ENCODE assay signal across 16 mouse cellular contexts in genomic region chr9:106656820-106657219, GRCm38 (mm10). TPM values are rescaled to one million over a fixed set of nuclear protein-coding genes. Genes with fewer than 3 reads are reported as not detected.
DNase-seq lines count a peak whose midpoint lies in the region; ATAC-seq and TF ChIP-seq lines count a peak whose summit lies in the region.
"Had no signal": no experiment of that assay in that cellular context is flagged by ENCODE, and none has a peak within 500 bp of the region (broad histone marks: within the 10 kb centered on the region; RNA-seq: fewer than 3 reads in every experiment).

No protein-coding gene starts in this region.

- ATAC-seq in forebrain, embryonic 13.5 days: no peak
- ATAC-seq in forebrain, embryonic 11.5 days (replicated peaks; ENCODE audit: low FRiP score): no peak
- no peak for ATAC-seq in hindbrain, postnatal 0 days
- no peak for ATAC-seq in neural tube, embryonic 15.5 days (ENCODE audit: low FRiP score)

- no peak overlapping the region for H3K4me3 ChIP-seq in forebrain, embryonic 13.5 days
- H3K4me3 ChIP-seq in forebrain, embryonic 11.5 days (ENCODE audit: low read depth, low read length): no peak overlapping the region
- H3K4me3 ChIP-seq in left cerebral cortex, adult 2 months: peak overlapping the region; percentile 70
- H3K4me3 ChIP-seq in hindbrain, postnatal 0 days (ENCODE audit: low read length): no peak overlapping the region
- H3K4me3 ChIP-seq in neural tube, embryonic 15.5 days (replicated peaks): no peak overlapping the region
- H3K4me3 ChIP-seq: gastrocnemius, adult 2 months; heart, embryonic 15.5 days had no signal

- H3K27ac ChIP-seq in forebrain, embryonic 13.5 days: no peak overlapping the region
- no peak overlapping the region for H3K27ac ChIP-seq in forebrain, embryonic 11.5 days (ENCODE audit: low read depth, low read length)
- peak overlapping the region; percentile 92 for H3K27ac ChIP-seq in left cerebral cortex, adult 2 months
- H3K27ac ChIP-seq in hindbrain, postnatal 0 days: 0 out of 2 replicates have a peak overlapping the region, but pooled peaks have one; percentile 36
- no peak overlapping the region for H3K27ac ChIP-seq in neural tube, embryonic 15.5 days (replicated peaks)
- H3K27ac ChIP-seq: gastrocnemius, adult 2 months; heart, embryonic 15.5 days; limb, embryonic 15.5 days; macrophage had no signal

- peaks cover 22% of the 10 kb centered on the region for H3K4me1 ChIP-seq in forebrain, embryonic 13.5 days
- 0 out of 2 replicates have a peak, but pooled peaks cover 2% of the 10 kb centered on the region for H3K4me1 ChIP-seq in forebrain, embryonic 11.5 days (replicated peaks; ENCODE audit: control insufficient read depth, insufficient read depth, low read length)
- peaks cover 3% of the 10 kb centered on the region; the same call in 1 of the 2 replicates for H3K4me1 ChIP-seq in hindbrain, postnatal 0 days (ENCODE audit: insufficient read depth, low read length)
- H3K4me1 ChIP-seq in neural tube, embryonic 15.5 days: peaks cover 18% of the 10 kb centered on the region

- no peak for TF ChIP-seq CTCF in left cerebral cortex, adult 2 months (IDR thresholded peaks at IDR 0.05)
- no peak for TF ChIP-seq CTCF in hindbrain, postnatal 0 days (IDR thresholded peaks at IDR 0.05; ENCODE audit: low read depth)

- 35% methylated on average over 5 of the region's 5 CpGs for WGBS in forebrain, embryonic 13.5 days
- WGBS in forebrain, embryonic 11.5 days: 32% methylated on average over 5 of the region's 5 CpGs
- WGBS in hindbrain, postnatal 0 days: 44% methylated on average over 5 of the region's 5 CpGs
- WGBS in neural tube, embryonic 15.5 days: 40% methylated on average over 5 of the region's 5 CpGs

- no peak overlapping the region for H3K9ac ChIP-seq in forebrain, embryonic 13.5 days
- no peak overlapping the region for H3K9ac ChIP-seq in forebrain, embryonic 11.5 days (ENCODE audit: low read length)
- H3K9ac ChIP-seq in hindbrain, postnatal 0 days (replicated peaks; ENCODE audit: low read length): no peak overlapping the region
- H3K9ac ChIP-seq in neural tube, embryonic 15.5 days (replicated peaks): peak overlapping the region; percentile 53; the same call in 1 of the 2 replicates
- H3K9ac ChIP-seq: heart, embryonic 15.5 days; limb, embryonic 15.5 days had no signal

- no peak for DNase-seq in forebrain, embryonic 11.5 days (ENCODE audit: low spot score)
- DNase-seq in left cerebral cortex, adult 2 months (ENCODE audit: extremely low spot score in 1 of 2, low spot score in 2 of 2): no peak
- no peak for DNase-seq in left cerebral cortex, postnatal 14 days (ENCODE audit: low spot score in 2 of 2)
- no peak for DNase-seq in hindbrain, postnatal 0 days (ENCODE audit: low spot score)
- DNase-seq in cerebellum, adult 9-11 months: no peak
- DNase-seq in layer of hippocampus, postnatal 14 days (ENCODE audit: low spot score in 2 of 2): no peak

- H3K9me3 ChIP-seq in forebrain, embryonic 13.5 days (replicated peaks): no peaks in the 10 kb centered on the region
- H3K9me3 ChIP-seq in forebrain, embryonic 11.5 days (ENCODE audit: control insufficient read depth, low read length): no peaks in the 10 kb centered on the region
- no peaks in the 10 kb centered on the region for H3K9me3 ChIP-seq in hindbrain, postnatal 0 days (ENCODE audit: low read length)
- H3K9me3 ChIP-seq in neural tube, embryonic 15.5 days (replicated peaks): no peaks in the 10 kb centered on the region
- H3K9me3 ChIP-seq: heart, embryonic 15.5 days; limb, embryonic 15.5 days had no signal

- H3K27me3 ChIP-seq in forebrain, embryonic 13.5 days: peaks cover 33% of the 10 kb centered on the region
- peaks cover 3% of the 10 kb centered on the region for H3K27me3 ChIP-seq in forebrain, embryonic 11.5 days (ENCODE audit: control insufficient read depth, insufficient read depth, low read length)
- no peaks in the 10 kb centered on the region for H3K27me3 ChIP-seq in hindbrain, postnatal 0 days (ENCODE audit: insufficient read depth, low read length)
- peaks cover 14% of the 10 kb centered on the region; the same call in 1 of the 2 replicates for H3K27me3 ChIP-seq in neural tube, embryonic 15.5 days (replicated peaks)

- intact Hi-C loops in left cerebral cortex, adult 2 months (cut with DNase I): no loop called here
- intact Hi-C loops in left cerebral cortex, postnatal 14 days (cut with DNase I): no loop called here

- H3K36me3 ChIP-seq in forebrain, embryonic 13.5 days (ENCODE audit: poor library complexity, severe bottlenecking): peaks cover 32% of the 10 kb centered on the region
- H3K36me3 ChIP-seq in forebrain, embryonic 11.5 days (ENCODE audit: control insufficient read depth, insufficient read depth, low read length): no peaks in the 10 kb centered on the region; the same call in 1 of the 2 replicates
- H3K36me3 ChIP-seq in hindbrain, postnatal 0 days (ENCODE audit: insufficient read depth, low read length): peaks cover 27% of the 10 kb centered on the region
- H3K36me3 ChIP-seq in neural tube, embryonic 15.5 days: peaks cover 37% of the 10 kb centered on the region

- H3K4me2 ChIP-seq in forebrain, embryonic 13.5 days: peak overlapping the region; percentile 81; the same call in 1 of the 2 replicates
- H3K4me2 ChIP-seq in forebrain, embryonic 11.5 days (ENCODE audit: low read depth, low read length, severe bottlenecking): no peak overlapping the region
- peak overlapping the region; percentile 76; the same call in 1 of the 2 replicates for H3K4me2 ChIP-seq in hindbrain, postnatal 0 days (ENCODE audit: low read depth, low read length)
- H3K4me2 ChIP-seq in neural tube, embryonic 15.5 days: peak overlapping the region; percentile 92; the same call in 1 of the 2 replicates

RNA-seq across cellular contexts. Expression of gene Grm2, which starts 0.9 kb away (rescaled TPM):
- 4.4 and 5.5 TPM in 2 replicates for polyA plus RNA-seq in forebrain, embryonic 13.5 days (2015; fragmentation: Nextera tagmentation; extraction: Ambion mirVana)
- 3.3 TPM in 2 replicates for polyA plus RNA-seq in forebrain, embryonic 11.5 days (2014; fragmentation: Nextera tagmentation; extraction: Ambion mirVana)
- total RNA-seq in left cerebral cortex, adult 2 months (2021): 10 to 100 TPM; 57.0 to 60.5 TPM
- total RNA-seq in left cerebral cortex, postnatal 14 days (2021): 10 to 100 TPM; 62.1 to 69.6 TPM
- total RNA-seq in hindbrain, postnatal 0 days (2014; rRNA removed): 12.2 and 14.3 TPM in 2 replicates
- 9.8 and 12.0 TPM in 2 replicates for polyA plus RNA-seq in hindbrain, postnatal 0 days (2015; fragmentation: Nextera tagmentation; extraction: Ambion mirVana)
- polyA plus RNA-seq in neural tube, embryonic 15.5 days (2015; fragmentation: Nextera tagmentation; extraction: Ambion mirVana): 4.9 and 6.4 TPM in 2 replicates
- total RNA-seq in layer of hippocampus, postnatal 14 days (2021): 10 to 100 TPM; 35.7 to 38.5 TPM
- total RNA-seq: adrenal gland, postnatal 25 days; CH12.LX; gastrocnemius, adult 2 months had no signal
- polyA plus RNA-seq: heart, embryonic 15.5 days; macrophage had no signal

RNA-seq across cellular contexts. Expression of gene Tex264, which starts 28.9 kb away (rescaled TPM):
- polyA plus RNA-seq in forebrain, embryonic 13.5 days (2015; fragmentation: Nextera tagmentation; extraction: Ambion mirVana): 28.5 and 29.4 TPM in 2 replicates
- 29.2 and 31.9 TPM in 2 replicates for polyA plus RNA-seq in forebrain, embryonic 11.5 days (2014; fragmentation: Nextera tagmentation; extraction: Ambion mirVana)
- total RNA-seq in left cerebral cortex, adult 2 months (2021): 10 to 100 TPM; 92.2 to 98.1 TPM
- total RNA-seq in left cerebral cortex, postnatal 14 days (2021): 100 to 1,000 TPM; 103 to 117 TPM
- total RNA-seq in hindbrain, postnatal 0 days (2014; rRNA removed): 91.4 and 107 TPM in 2 replicates
- 86.7 and 91.7 TPM in 2 replicates for polyA plus RNA-seq in hindbrain, postnatal 0 days (2015; fragmentation: Nextera tagmentation; extraction: Ambion mirVana)
- 72.2 and 83.3 TPM in 2 replicates for polyA plus RNA-seq in neural tube, embryonic 15.5 days (2015; fragmentation: Nextera tagmentation; extraction: Ambion mirVana)
- total RNA-seq in layer of hippocampus, postnatal 14 days (2021): 10 to 100 TPM; 92.2 to 99.8 TPM

RNA-seq across cellular contexts. Expression of gene Iqcf6, which starts 30.4 kb away (rescaled TPM):
- not detected in 2 replicates for polyA plus RNA-seq in forebrain, embryonic 13.5 days (2015; fragmentation: Nextera tagmentation; extraction: Ambion mirVana)
- polyA plus RNA-seq in forebrain, embryonic 11.5 days (2014; fragmentation: Nextera tagmentation; extraction: Ambion mirVana): not detected in 2 replicates
- not detected for total RNA-seq in left cerebral cortex, adult 2 months (2021)
- not detected for total RNA-seq in left cerebral cortex, postnatal 14 days (2021)
- total RNA-seq in hindbrain, postnatal 0 days (2014; rRNA removed): not detected in 2 replicates
- not detected in 2 replicates for polyA plus RNA-seq in hindbrain, postnatal 0 days (2015; fragmentation: Nextera tagmentation; extraction: Ambion mirVana)
- polyA plus RNA-seq in neural tube, embryonic 15.5 days (2015; fragmentation: Nextera tagmentation; extraction: Ambion mirVana): not detected in 2 replicates
- not detected for total RNA-seq in layer of hippocampus, postnatal 14 days (2021)
- total RNA-seq: adrenal gland, postnatal 25 days; CH12.LX; gastrocnemius, adult 2 months; left cerebral cortex, postnatal 10 days had no signal
- polyA plus RNA-seq: embryonic facial prominence, embryonic 11.5 days; heart, embryonic 15.5 days; limb, embryonic 15.5 days; macrophage had no signal

Comparison
In these comparisons a context has a peak if more than half of its experiments do, and no peak if none do; other contexts are left out.
1. H3K27ac ChIP-seq: peak in left cerebral cortex, adult 2 months (single experiment) and hindbrain, postnatal 0 days (single experiment); none in forebrain, embryonic 13.5 days (single experiment), forebrain, embryonic 11.5 days (single experiment) and neural tube, embryonic 15.5 days (single experiment).